Mouse (Mus musculus) layer of hippocampus, adult 11-12 months (tissue): Measurements from ENCODE around the gene Gm11733.

Source experiments
- DNase-seq: peaks from one replicate; pipeline ENCODE4 v3.0.0; 2022; ENCODE audit warnings: low spot score

The Gm11733 gene

GRCm38 (mm10) chr11:117535491-117536304, 51.5 kb downstream of the Gm11733 start:
- no peak for DNase-seq

- DNase-seq: no peak
Measured at GRCm38 (mm10) chr11:117536586-117536985, 52.4 kb downstream of the Gm11733 start.
